Mouse (Mus musculus): ENCODE measurements around the gene Slc41a2. TPM values are rescaled to one million over a fixed set of nuclear protein-coding genes. Genes with fewer than 3 reads are reported as not detected.

Slc41a2 gene
- total and polyA plus RNA-seq, 3 experiments = 0.17 TPM; not detected in 2

DNA sequence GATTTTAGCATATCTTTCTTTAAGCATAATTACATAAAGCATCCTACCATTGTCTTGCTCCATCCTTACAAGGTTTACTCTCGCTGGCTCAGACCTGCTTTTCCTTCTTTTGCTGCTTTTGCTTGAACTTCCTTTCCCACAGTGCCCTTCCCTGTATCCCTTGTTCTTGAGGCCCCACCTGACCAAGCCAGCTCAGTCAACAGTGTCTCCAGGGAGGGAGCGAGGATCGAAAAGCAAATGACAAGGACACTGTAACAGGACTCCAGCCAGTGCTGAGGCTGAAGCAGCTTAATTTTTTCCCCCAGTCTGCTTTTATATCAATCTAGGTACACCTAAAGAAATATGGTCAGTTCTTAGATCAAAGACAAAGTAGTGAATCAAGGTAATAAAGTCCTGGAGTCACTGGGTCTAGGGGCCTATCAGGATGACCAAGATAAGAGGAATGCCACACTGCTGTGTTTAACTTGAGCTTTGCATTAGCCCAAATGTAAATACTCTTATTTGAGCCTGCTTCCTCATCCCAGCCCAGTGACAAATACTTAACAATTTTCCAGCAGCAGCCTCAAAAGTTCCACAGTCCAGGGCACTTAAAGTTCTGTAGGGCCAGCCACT is 36.5 kb upstream of the Slc41a2 start:
- dilution Hi-C loops (cut with MboI; ENCODE audit: extremely low pct_ligation_motif_present, extremely low pct_unique_long_range_greater_than_20kb, low sequenced_read_pairs) (no loop called here), in situ Hi-C loops (cut with MboI; ENCODE audit: low pct_ligation_motif_present, low pct_unique_long_range_greater_than_20kb, low sequenced_read_pairs) (no loop called here)
- H3K27me3 ChIP-seq (replicated peaks) = no peaks in the 10 kb centered on the region
- peaks cover 9% of the 10 kb centered on the region for H3K9me3 ChIP-seq (replicated peaks; ENCODE audit: low read length)
- H3K36me3 ChIP-seq (replicated peaks in 1 of 2; ENCODE audit: control insufficient read depth in 1 of 2, insufficient read depth in 1 of 2, low read length in 1 of 2) = peaks cover 48 to 89% of the 10 kb centered on the region in 2 experiments
- TF ChIP-seq POLR2AphosphoS2 (IDR thresholded peaks at IDR 0.05; ENCODE audit: low read depth, low read length) (no peak), RAD21 (IDR thresholded peaks at IDR 0.05; ENCODE audit: low read depth, low read length) (no peak)
- DNase-seq (ENCODE audit: extremely low read depth) = no peak
- no peaks in the 10 kb centered on the region; the same call in 1 of the 2 replicates for H3K79me2 ChIP-seq (replicated peaks; ENCODE audit: control insufficient read depth, extremely low read depth, insufficient read depth, poor library complexity, severe bottlenecking)
- no peak overlapping the region for H3K4me3 ChIP-seq (replicated peaks in 1 of 3; ENCODE audit: low read depth in 2 of 3, low read length in 2 of 3, poor library complexity in 1 of 3)
- H3K4me2 ChIP-seq (ENCODE audit: insufficient read depth, low read depth, poor library complexity, severe bottlenecking) = no peak overlapping the region
- H3K9ac ChIP-seq (ENCODE audit: insufficient read depth, low read depth) = no peak overlapping the region
- H3K4me1 ChIP-seq (ENCODE audit: control insufficient read depth in 1 of 2, insufficient read depth in 2 of 2) = peaks cover 4 to 26% of the 10 kb centered on the region in 2 experiments; a peak in 3 of 4 replicates
- H3K27ac ChIP-seq (ENCODE audit: insufficient read depth, low read depth) = no peak overlapping the region

DNA sequence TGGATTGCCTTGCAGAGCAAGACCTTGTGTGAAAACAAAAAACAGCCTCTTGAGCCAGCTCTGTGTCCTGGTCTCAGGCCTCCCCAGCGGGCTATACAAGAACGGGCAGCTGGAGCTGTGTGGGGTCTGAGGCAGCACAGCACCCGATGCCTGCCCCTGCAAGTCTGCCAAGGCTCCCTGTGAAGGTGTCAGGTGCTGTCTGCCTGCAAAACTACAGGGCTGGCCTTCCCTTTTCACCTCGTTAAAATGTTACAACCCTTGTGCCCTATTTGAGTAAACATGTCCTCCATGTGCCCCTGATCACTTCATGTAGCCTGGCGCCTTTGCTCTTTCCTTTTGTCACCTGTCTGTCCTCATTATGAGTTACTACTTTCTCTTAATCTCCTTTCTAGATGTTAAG is 31.2 kb upstream of the Slc41a2 start:
- Histone ChIP-seq H3K79me2 (replicated peaks; ENCODE audit: control insufficient read depth, extremely low read depth, insufficient read depth, poor library complexity, severe bottlenecking) (no peaks in the 10 kb centered on the region; the same call in 1 of the 2 replicates), H3K4me3 (replicated peaks in 1 of 3; ENCODE audit: low read depth in 2 of 3, low read length in 2 of 3, poor library complexity in 1 of 3) (no peak overlapping the region), H3K4me2 (ENCODE audit: insufficient read depth, low read depth, poor library complexity, severe bottlenecking) (no peak overlapping the region), H3K4me1 (ENCODE audit: control insufficient read depth in 1 of 2, insufficient read depth in 2 of 2) (peaks cover 0 to 15% of the 10 kb centered on the region in 2 experiments; a peak in 2 of 4 replicates), H3K27me3 (replicated peaks) (no peaks in the 10 kb centered on the region), H3K9me3 (replicated peaks; ENCODE audit: low read length) (no peaks in the 10 kb centered on the region), H3K36me3 (replicated peaks in 1 of 2; ENCODE audit: control insufficient read depth in 1 of 2, insufficient read depth in 1 of 2, low read length in 1 of 2) (peaks cover 78 to 99% of the 10 kb centered on the region in 2 experiments), H3K9ac (ENCODE audit: insufficient read depth, low read depth) (no peak overlapping the region), H3K27ac (ENCODE audit: insufficient read depth, low read depth) (no peak overlapping the region)
- TF ChIP-seq ELF1 (IDR thresholded peaks at IDR 0.05; ENCODE audit: low read depth, low read length) (no peak), ZMIZ1 (IDR thresholded peaks at IDR 0.05; ENCODE audit: low read depth, low read length) (0 out of 2 replicates have a peak, but pooled peaks have one; percentile 6)
- in situ Hi-C loops (cut with MboI; ENCODE audit: low pct_ligation_motif_present, low pct_unique_long_range_greater_than_20kb, low sequenced_read_pairs) (no loop called here), dilution Hi-C loops (cut with MboI; ENCODE audit: extremely low pct_ligation_motif_present, extremely low pct_unique_long_range_greater_than_20kb, low sequenced_read_pairs) (no loop called here)
- DNase-seq (ENCODE audit: extremely low read depth) = no peak

DNA sequence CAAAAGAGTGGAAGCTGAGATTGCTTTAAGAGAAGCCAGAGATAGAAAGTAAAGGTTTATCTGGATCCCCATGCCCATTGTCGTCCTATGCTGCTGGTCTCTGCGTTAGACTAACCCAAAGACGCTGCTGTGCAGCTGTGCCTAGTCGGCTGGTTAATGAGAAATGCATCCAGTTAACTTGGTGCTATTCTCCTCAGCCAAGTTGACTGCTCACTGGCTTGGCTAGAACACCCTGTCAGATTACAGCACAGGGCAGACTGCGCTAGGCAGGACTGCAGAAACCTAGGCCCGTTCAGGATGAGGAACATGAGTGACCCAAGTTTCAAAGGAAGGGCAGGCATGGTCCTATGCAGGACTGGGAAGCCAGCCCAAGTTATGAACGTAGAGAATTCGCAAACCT is 25.8 kb upstream of the Slc41a2 start:
- Histone ChIP-seq H3K4me2 (ENCODE audit: insufficient read depth, low read depth, poor library complexity, severe bottlenecking) (no peak overlapping the region), H3K4me3 (replicated peaks in 1 of 3; ENCODE audit: low read depth in 2 of 3, low read length in 2 of 3, poor library complexity in 1 of 3) (no peak overlapping the region), H3K4me1 (ENCODE audit: control insufficient read depth in 1 of 2, insufficient read depth in 2 of 2) (peaks cover 9 to 45% of the 10 kb centered on the region in 2 experiments), H3K36me3 (replicated peaks in 1 of 2; ENCODE audit: control insufficient read depth in 1 of 2, insufficient read depth in 1 of 2, low read length in 1 of 2) (peaks cover 59 to 63% of the 10 kb centered on the region in 2 experiments), H3K9ac (ENCODE audit: insufficient read depth, low read depth) (no peak overlapping the region), H3K27me3 (replicated peaks) (no peaks in the 10 kb centered on the region), H3K27ac (ENCODE audit: insufficient read depth, low read depth) (no peak overlapping the region), H3K9me3 (replicated peaks; ENCODE audit: low read length) (no peaks in the 10 kb centered on the region), H3K79me2 (replicated peaks; ENCODE audit: control insufficient read depth, extremely low read depth, insufficient read depth, poor library complexity, severe bottlenecking) (peaks cover 27% of the 10 kb centered on the region)
- dilution Hi-C loops (cut with MboI; ENCODE audit: extremely low pct_ligation_motif_present, extremely low pct_unique_long_range_greater_than_20kb, low sequenced_read_pairs) = no loop called here
- in situ Hi-C loops (cut with MboI; ENCODE audit: low pct_ligation_motif_present, low pct_unique_long_range_greater_than_20kb, low sequenced_read_pairs) = no loop called here
- no peak for DNase-seq (ENCODE audit: extremely low read depth)
- TF ChIP-seq TBP (conservative IDR thresholded peaks at IDR 0.05; ENCODE audit: low read depth, low read length) (no peak), KAT2A (IDR thresholded peaks at IDR 0.05; ENCODE audit: insufficient replicate concordance, low read length) (no peak), POLR2A (IDR thresholded peaks at IDR 0.05; ENCODE audit: low read depth, low read length) (no peak), MXI1 (IDR thresholded peaks at IDR 0.05; ENCODE audit: low read depth, low read length) (no peak), SMC3 (IDR thresholded peaks at IDR 0.05; ENCODE audit: low read depth, low read length) (no peak), MAFK (IDR thresholded peaks at IDR 0.05; ENCODE audit: insufficient replicate concordance, low read length) (no peak), CHD2 (IDR thresholded peaks at IDR 0.05; ENCODE audit: low read length) (no peak), RCOR1 (conservative IDR thresholded peaks at IDR 0.05; ENCODE audit: low read depth, low read length) (no peak), JUN (IDR thresholded peaks at IDR 0.05; ENCODE audit: insufficient read depth, low read depth, low read length) (no peak), GABPA (IDR thresholded peaks at IDR 0.05; ENCODE audit: insufficient replicate concordance, low read depth, low read length) (no peak), ETS1 (conservative IDR thresholded peaks at IDR 0.05; ENCODE audit: low read depth, low read length) (no peak)

Measured in CH12.LX (cell line).